Mouse (Mus musculus): ENCODE measurements around the gene Pdcd5.

The Pdcd5 gene

GRCm38 (mm10) chr7:35647101-35647698 lies at the start of gene Pdcd5:
Gene Pdcd5, minus strand, starts transcription at chr7:35647521.
- peak; percentile 94 for DNase-seq (ENCODE audit: inconsistent ontology term)

- DNase-seq (ENCODE audit: inconsistent ontology term) = no peak
Measured at GRCm38 (mm10) chr7:35692641-35693040, 45.3 kb upstream of the Pdcd5 start.

GRCm38 (mm10) chr7:35692117-35692516 lies 44.8 kb upstream of the Pdcd5 start:
- DNase-seq (ENCODE audit: inconsistent ontology term) = peak; percentile 35

- DNase-seq (ENCODE audit: inconsistent ontology term) = no peak
Measured at GRCm38 (mm10) chr7:35688781-35689349, 41.5 kb upstream of the Pdcd5 start.

- DNase-seq (ENCODE audit: inconsistent ontology term) = no peak
Measured at GRCm38 (mm10) chr7:35688276-35688675, 41.0 kb upstream of the Pdcd5 start.

- DNase-seq (ENCODE audit: inconsistent ontology term) = peak; percentile 48
Measured at GRCm38 (mm10) chr7:35687229-35687628, 39.9 kb upstream of the Pdcd5 start.

- peak; percentile 69 for DNase-seq (ENCODE audit: inconsistent ontology term)
Measured at GRCm38 (mm10) chr7:35686756-35687155, 39.4 kb upstream of the Pdcd5 start.

GRCm38 (mm10) chr7:35686216-35686615 lies 38.9 kb upstream of the Pdcd5 start:
- DNase-seq (ENCODE audit: inconsistent ontology term) = no peak

GRCm38 (mm10) chr7:35683409-35684122 lies 36.2 kb upstream of the Pdcd5 start:
- no peak for DNase-seq (ENCODE audit: inconsistent ontology term)

GRCm38 (mm10) chr7:35681559-35681958 lies 34.2 kb upstream of the Pdcd5 start:
- DNase-seq (ENCODE audit: inconsistent ontology term) = no peak

- no peak for DNase-seq (ENCODE audit: inconsistent ontology term)
Measured at GRCm38 (mm10) chr7:35678976-35679375, 31.7 kb upstream of the Pdcd5 start.

- DNase-seq (ENCODE audit: inconsistent ontology term) = no peak
Measured at GRCm38 (mm10) chr7:35668066-35669041, 21.0 kb upstream of the Pdcd5 start.

GRCm38 (mm10) chr7:35663790-35664376 lies 16.6 kb upstream of the Pdcd5 start:
- no peak for DNase-seq (ENCODE audit: inconsistent ontology term)

GRCm38 (mm10) chr7:35659173-35659572 lies 11.9 kb upstream of the Pdcd5 start:
- DNase-seq (ENCODE audit: inconsistent ontology term) = no peak

GRCm38 (mm10) chr7:35657829-35658228 lies 10.5 kb upstream of the Pdcd5 start:
- no peak for DNase-seq (ENCODE audit: inconsistent ontology term)

GRCm38 (mm10) chr7:35651583-35652270 lies 4.4 kb upstream of the Pdcd5 start:
- DNase-seq (ENCODE audit: inconsistent ontology term) = no peak

- DNase-seq (ENCODE audit: inconsistent ontology term) = peak; percentile 29
Measured at GRCm38 (mm10) chr7:35650716-35651410, 3.5 kb upstream of the Pdcd5 start.

GRCm38 (mm10) chr7:35649071-35649470 lies 1.8 kb upstream of the Pdcd5 start:
- DNase-seq (ENCODE audit: inconsistent ontology term) = peak; percentile 56

GRCm38 (mm10) chr7:35648239-35649069 lies 1.1 kb upstream of the Pdcd5 start:
- no peak for DNase-seq (ENCODE audit: inconsistent ontology term)
